In the genomic region with DNA sequence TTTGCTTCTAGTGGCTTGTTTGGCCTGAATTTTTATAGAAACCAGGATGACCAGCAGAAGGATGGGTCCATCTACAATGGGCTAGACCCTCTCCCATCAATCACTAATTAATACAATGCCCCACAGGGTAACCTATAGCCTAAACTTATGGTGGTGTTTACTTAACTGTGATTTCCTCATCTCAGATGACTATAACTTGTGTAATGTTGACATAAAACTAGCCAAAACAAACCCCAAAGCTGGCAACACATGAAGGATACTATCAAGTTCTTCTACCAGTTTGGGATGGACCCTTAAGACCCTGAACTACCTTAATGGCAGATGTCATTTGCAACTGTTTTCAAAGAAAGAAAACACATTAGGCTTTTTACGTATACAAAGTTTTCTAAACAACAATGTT, we compare ENCODE assay signal across 29 mouse cellular contexts.
"Had no signal": no experiment of that assay in that cellular context is flagged by ENCODE, and none has a peak within 500 bp of the region (broad histone marks: within the 10 kb centered on the region; RNA-seq: fewer than 3 reads in every experiment).

No protein-coding gene starts in this region.

- H3K9me3 ChIP-seq: embryonic facial prominence, embryonic 10.5 days; embryonic facial prominence, embryonic 12.5 days; embryonic facial prominence, embryonic 13.5 days; embryonic facial prominence, embryonic 15.5 days; forebrain, embryonic 10.5 days; forebrain, embryonic 12.5 days; forebrain, embryonic 13.5 days; forebrain, embryonic 15.5 days had no signal

- H3K9ac ChIP-seq: embryonic facial prominence, embryonic 12.5 days; embryonic facial prominence, embryonic 13.5 days; embryonic facial prominence, embryonic 15.5 days; forebrain, embryonic 12.5 days; forebrain, embryonic 13.5 days; forebrain, embryonic 15.5 days; forebrain, postnatal 0 days had no signal

- H3K27ac ChIP-seq: embryonic facial prominence, embryonic 10.5 days; embryonic facial prominence, embryonic 12.5 days; embryonic facial prominence, embryonic 13.5 days; embryonic facial prominence, embryonic 15.5 days; forebrain, embryonic 10.5 days; forebrain, embryonic 12.5 days; forebrain, embryonic 13.5 days; forebrain, embryonic 15.5 days; gastrocnemius, adult 2 months; heart, adult 2 months had no signal

- H3K4me1 ChIP-seq: embryonic facial prominence, embryonic 10.5 days; embryonic facial prominence, embryonic 12.5 days; embryonic facial prominence, embryonic 13.5 days; embryonic facial prominence, embryonic 15.5 days; forebrain, embryonic 10.5 days; forebrain, embryonic 12.5 days; forebrain, embryonic 13.5 days; forebrain, embryonic 15.5 days had no signal

- ATAC-seq: forebrain, embryonic 13.5 days; forebrain, embryonic 14.5 days; forebrain, embryonic 15.5 days; forebrain, embryonic 16.5 days; forebrain, postnatal 0 days had no signal

- H3K36me3 ChIP-seq: embryonic facial prominence, embryonic 10.5 days; embryonic facial prominence, embryonic 12.5 days; embryonic facial prominence, embryonic 13.5 days; embryonic facial prominence, embryonic 15.5 days; forebrain, embryonic 10.5 days; forebrain, embryonic 12.5 days; forebrain, embryonic 15.5 days had no signal

- H3K4me2 ChIP-seq: embryonic facial prominence, embryonic 12.5 days; embryonic facial prominence, embryonic 13.5 days; embryonic facial prominence, embryonic 15.5 days; forebrain, embryonic 12.5 days; forebrain, embryonic 13.5 days; forebrain, embryonic 15.5 days had no signal

- H3K27me3 ChIP-seq: embryonic facial prominence, embryonic 12.5 days; embryonic facial prominence, embryonic 13.5 days; embryonic facial prominence, embryonic 15.5 days; forebrain, embryonic 12.5 days; forebrain, embryonic 13.5 days; forebrain, embryonic 15.5 days had no signal

- H3K4me3 ChIP-seq: embryonic facial prominence, embryonic 10.5 days; embryonic facial prominence, embryonic 12.5 days; embryonic facial prominence, embryonic 13.5 days; embryonic facial prominence, embryonic 15.5 days; erythroblast, embryonic 14.5 days; forebrain, embryonic 10.5 days; forebrain, embryonic 12.5 days; forebrain, embryonic 13.5 days; forebrain, embryonic 15.5 days; gastrocnemius, adult 2 months; heart, adult 2 months had no signal

- DNase-seq: cerebellum, adult 2 months; cerebellum, adult 8-10 months; cerebellum, adult 9-10 months; cerebellum, adult 9-11 months; cerebellum, postnatal 10 days; cerebellum, postnatal 14 days; cerebellum, postnatal 25 days; cerebellum, postnatal 36 days; embryo, embryonic 11 days; forebrain, postnatal 0 days; gastrocnemius, adult 2 months; gastrocnemius, postnatal 10 days; gastrocnemius, postnatal 14 days; gastrocnemius, postnatal 25 days; gastrocnemius, postnatal 36 days; heart, adult 11 months; heart, adult 18-20 months; heart, adult 2 months had no signal
